Mouse (Mus musculus) heart, embryonic 12.5 days (tissue): Measurements from ENCODE around the gene Stt3b. TPM values are rescaled to one million over a fixed set of nuclear protein-coding genes. Genes with fewer than 3 reads are reported as not detected.

Experiments used
- ATAC-seq: fragments of 200-750 bp; cut with Nextera tagmentation; 2 replicates; pipeline ENCODE4 v1.8.0; 2017; ENCODE audit warnings: moderate TSS enrichment, moderate library complexity; ENCODE audit not compliant: insufficient number of reproducible peaks, low FRiP score
- H3K27ac ChIP-seq: fragments of 300-500 bp; sonication (generic); 2 replicates; pipeline ENCODE4 v1.5.1; 2016; ENCODE audit warnings: mild to moderate bottlenecking, moderate library complexity; ENCODE audit not compliant: poor library complexity, severe bottlenecking
- H3K27me3 ChIP-seq: fragments of 300-500 bp; sonication (generic); replicated peaks from 2 replicates; pipeline ENCODE4 v1.6.1; 2016; ENCODE audit warnings: mild to moderate bottlenecking, moderate library complexity
- H3K36me3 ChIP-seq: fragments of 300-500 bp; sonication (generic); 2 replicates; pipeline ENCODE4 v1.6.1; 2016; ENCODE audit warnings: mild to moderate bottlenecking, moderate library complexity
- H3K4me1 ChIP-seq: fragments of 300-500 bp; sonication (generic); replicated peaks from 2 replicates; pipeline ENCODE4 v1.6.1; 2016; ENCODE audit warnings: mild to moderate bottlenecking
- H3K4me2 ChIP-seq: fragments of 300-500 bp; sonication (generic); 2 replicates; pipeline ENCODE4 v1.6.1; 2016; ENCODE audit warnings: mild to moderate bottlenecking, moderate library complexity
- H3K4me3 ChIP-seq: fragments of 300-500 bp; sonication (generic); 2 replicates; pipeline ENCODE4 v1.5.1; 2016; ENCODE audit warnings: mild to moderate bottlenecking
- H3K9ac ChIP-seq: fragments of 300-500 bp; sonication (generic); 2 replicates; pipeline ENCODE4 v1.6.1; 2016; ENCODE audit warnings: mild to moderate bottlenecking, moderate library complexity
- H3K9me3 ChIP-seq: fragments of 300-500 bp; sonication (generic); replicated peaks from 2 replicates; pipeline ENCODE4 v1.6.1; 2016; ENCODE audit warnings: mild to moderate bottlenecking, moderate library complexity
- WGBS: fragments of 180-500 bp; shearing (Covaris S2); methylation state at CpG from one replicate; pipeline ENCODE4 v1.1.7; 2016; 5-methylcytosine and 5-hydroxymethylcytosine counted together
- polyA plus RNA-seq: library from polyadenylated mRNA; unstranded; fragments of >200 nt; fragmentation: Nextera tagmentation; extraction: Ambion mirVana; gene quantifications from 2 replicates; pipeline ENCODE4 v1.2.1, GENCODE M21; 2016

The Stt3b gene
- polyA plus RNA-seq, 1 experiment from 2014 or later, result 121 TPM

- Histone ChIP-seq H3K9me3 (no peaks in the 10 kb centered on the region), H3K27me3 (0 out of 2 replicates have a peak, but pooled peaks cover 5% of the 10 kb centered on the region), H3K4me3 (no peak overlapping the region), H3K4me2 (no peak overlapping the region), H3K9ac (no peak overlapping the region), H3K36me3 (no peaks in the 10 kb centered on the region), H3K27ac (no peak overlapping the region), H3K4me1 (peaks cover 10% of the 10 kb centered on the region)
- WGBS, result 39% methylated on average over 6 of the region's 6 CpGs
- no peak for ATAC-seq
These were observed 28.6 kb upstream of the Stt3b start for GRCm38 (mm10) chr9:115338816-115339215.

- Histone ChIP-seq H3K27me3 (no peaks in the 10 kb centered on the region), H3K4me1 (peaks cover 4% of the 10 kb centered on the region; the same call in 1 of the 2 replicates), H3K36me3 (no peaks in the 10 kb centered on the region), H3K27ac (no peak overlapping the region), H3K4me2 (no peak overlapping the region), H3K9ac (no peak overlapping the region), H3K9me3 (peaks cover 2% of the 10 kb centered on the region; the same call in 1 of the 2 replicates), H3K4me3 (no peak overlapping the region)
- 55% methylated on average over 12 of the region's 12 CpGs for WGBS
- no peak for ATAC-seq
These were observed 22.8 kb upstream of the Stt3b start for GRCm38 (mm10) chr9:115333016-115333415.

- Histone ChIP-seq H3K4me3 (no peak overlapping the region), H3K4me1 (peaks cover 4% of the 10 kb centered on the region; the same call in 1 of the 2 replicates), H3K27me3 (no peaks in the 10 kb centered on the region), H3K9me3 (peaks cover 2% of the 10 kb centered on the region; the same call in 1 of the 2 replicates), H3K27ac (no peak overlapping the region), H3K9ac (no peak overlapping the region), H3K4me2 (no peak overlapping the region), H3K36me3 (no peaks in the 10 kb centered on the region)
- no peak for ATAC-seq
- 82% methylated on average over 7 of the region's 7 CpGs for WGBS
These were observed 22.1 kb upstream of the Stt3b start for GRCm38 (mm10) chr9:115332339-115332738.

GRCm38 (mm10) chr9:115330861-115331476, 20.7 kb upstream of the Stt3b start:
- 48% methylated on average over 6 of the region's 6 CpGs for WGBS
- peaks cover 4% of the 10 kb centered on the region; the same call in 1 of the 2 replicates for H3K4me1 ChIP-seq
- no peak overlapping the region for H3K4me2 ChIP-seq
- no peak overlapping the region for H3K27ac ChIP-seq
- H3K27me3 ChIP-seq, result no peaks in the 10 kb centered on the region
- H3K9me3 ChIP-seq, result peaks cover 2% of the 10 kb centered on the region; the same call in 1 of the 2 replicates
- no peak; the same call in 1 of the 2 replicates for ATAC-seq
- no peak overlapping the region for H3K4me3 ChIP-seq
- no peak overlapping the region for H3K9ac ChIP-seq
- H3K36me3 ChIP-seq, result no peaks in the 10 kb centered on the region

- Histone ChIP-seq H3K4me1 (no peaks in the 10 kb centered on the region), H3K36me3 (no peaks in the 10 kb centered on the region), H3K27me3 (no peaks in the 10 kb centered on the region), H3K27ac (no peak overlapping the region), H3K9me3 (peaks cover 2% of the 10 kb centered on the region; the same call in 1 of the 2 replicates), H3K9ac (no peak overlapping the region), H3K4me3 (no peak overlapping the region), H3K4me2 (no peak overlapping the region)
- WGBS, result 87% methylated on average over 4 of the region's 4 CpGs
- no peak for ATAC-seq
These were observed 16.3 kb upstream of the Stt3b start for GRCm38 (mm10) chr9:115326533-115326890.

GRCm38 (mm10) chr9:115325831-115326532, 15.8 kb upstream of the Stt3b start:
- H3K9me3 ChIP-seq, result peaks cover 2% of the 10 kb centered on the region; the same call in 1 of the 2 replicates
- WGBS, result 72% methylated on average over 13 of the region's 13 CpGs

GRCm38 (mm10) chr9:115323572-115323971, 13.4 kb upstream of the Stt3b start:
- Histone ChIP-seq H3K4me2 (no peak overlapping the region), H3K27ac (no peak overlapping the region), H3K9ac (no peak overlapping the region), H3K4me3 (no peak overlapping the region), H3K36me3 (no peaks in the 10 kb centered on the region), H3K27me3 (no peaks in the 10 kb centered on the region), H3K4me1 (no peaks in the 10 kb centered on the region), H3K9me3 (peaks cover 2% of the 10 kb centered on the region)
- ATAC-seq, result no peak
- WGBS, result 49% methylated on average over 10 of the region's 10 CpGs

More at GRCm38 (mm10) chr9:115325831-115326532, 15.8 kb upstream of the Stt3b start:
- Histone ChIP-seq H3K9ac (no peak overlapping the region), H3K36me3 (no peaks in the 10 kb centered on the region), H3K4me3 (no peak overlapping the region), H3K27me3 (no peaks in the 10 kb centered on the region), H3K27ac (no peak overlapping the region), H3K4me1 (no peaks in the 10 kb centered on the region), H3K4me2 (no peak overlapping the region)
- no peak for ATAC-seq

GRCm38 (mm10) chr9:115322385-115322784, 12.2 kb upstream of the Stt3b start:
- no peaks in the 10 kb centered on the region for H3K27me3 ChIP-seq
- no peak for ATAC-seq
- 85% methylated on average over 6 of the region's 6 CpGs for WGBS
- no peak overlapping the region for H3K9ac ChIP-seq
- H3K4me3 ChIP-seq, result no peak overlapping the region
- H3K27ac ChIP-seq, result no peak overlapping the region
- H3K4me1 ChIP-seq, result no peaks in the 10 kb centered on the region
- H3K36me3 ChIP-seq, result no peaks in the 10 kb centered on the region
- no peak overlapping the region for H3K4me2 ChIP-seq
- peaks cover 4% of the 10 kb centered on the region for H3K9me3 ChIP-seq

- no peaks in the 10 kb centered on the region for H3K27me3 ChIP-seq
- no peak overlapping the region for H3K27ac ChIP-seq
- ATAC-seq, result no peak
- no peak overlapping the region for H3K9ac ChIP-seq
- H3K4me3 ChIP-seq, result no peak overlapping the region
- H3K36me3 ChIP-seq, result no peaks in the 10 kb centered on the region
- no peaks in the 10 kb centered on the region for H3K4me1 ChIP-seq
- H3K9me3 ChIP-seq, result peaks cover 4% of the 10 kb centered on the region
- H3K4me2 ChIP-seq, result no peak overlapping the region
- WGBS, result 78% methylated on average over 6 of the region's 6 CpGs
These were observed 10.8 kb upstream of the Stt3b start for GRCm38 (mm10) chr9:115321052-115321451.

GRCm38 (mm10) chr9:115320156-115320555, 9.9 kb upstream of the Stt3b start:
- no peak overlapping the region for H3K9ac ChIP-seq
- no peaks in the 10 kb centered on the region for H3K36me3 ChIP-seq
- no peak overlapping the region for H3K4me3 ChIP-seq
- no peak overlapping the region for H3K27ac ChIP-seq
- WGBS, result 77% methylated on average over 4 of the region's 4 CpGs
- no peak overlapping the region for H3K4me2 ChIP-seq
- peaks cover 6% of the 10 kb centered on the region for H3K9me3 ChIP-seq
- H3K27me3 ChIP-seq, result no peaks in the 10 kb centered on the region
- no peaks in the 10 kb centered on the region for H3K4me1 ChIP-seq
- ATAC-seq, result no peak

- Histone ChIP-seq H3K36me3 (no peaks in the 10 kb centered on the region), H3K9me3 (peaks cover 6% of the 10 kb centered on the region), H3K4me3 (no peak overlapping the region), H3K27me3 (no peaks in the 10 kb centered on the region), H3K9ac (no peak overlapping the region), H3K27ac (no peak overlapping the region), H3K4me2 (no peak overlapping the region), H3K4me1 (0 out of 2 replicates have a peak, but pooled peaks cover 6% of the 10 kb centered on the region)
- 79% methylated on average over 6 of the region's 6 CpGs for WGBS
- no peak for ATAC-seq
These were observed 8.6 kb upstream of the Stt3b start for GRCm38 (mm10) chr9:115318621-115319375.
